Mouse (Mus musculus) heart, embryonic 16.5 days (tissue): Measurements from ENCODE around the gene 1700022I11Rik. TPM values are rescaled to one million over a fixed set of nuclear protein-coding genes. Genes with fewer than 3 reads are reported as not detected.

ENCODE experiments used
- ATAC-seq: fragments of 200-750 bp; cut with Nextera tagmentation; replicated peaks from 2 replicates; pipeline ENCODE4 v1.8.0; 2017; ENCODE audit warnings: moderate number of reproducible peaks; ENCODE audit not compliant: insufficient read depth, low FRiP score; ENCODE audit errors: extremely low read depth
- H3K27ac ChIP-seq: fragments of 300-500 bp; sonication (generic); 2 replicates; pipeline ENCODE4 v1.5.1; 2014; ENCODE audit warnings: mild to moderate bottlenecking, low read length, control low read depth, moderate library complexity
- H3K27me3 ChIP-seq: fragments of 300-500 bp; sonication (generic); 2 replicates; pipeline ENCODE4 v1.6.1; 2014; ENCODE audit warnings: low read length, mixed read lengths; ENCODE audit not compliant: control insufficient read depth, insufficient read depth
- H3K36me3 ChIP-seq: fragments of 300-500 bp; sonication (generic); 2 replicates; pipeline ENCODE4 v1.6.1; 2014; ENCODE audit not compliant: control insufficient read depth, insufficient read depth
- H3K4me1 ChIP-seq: fragments of 300-500 bp; sonication (generic); 2 replicates; pipeline ENCODE4 v1.6.1; 2014; ENCODE audit warnings: low read length, mixed read lengths; ENCODE audit not compliant: control insufficient read depth, insufficient read depth
- H3K4me2 ChIP-seq: fragments of 300-500 bp; sonication (generic); 2 replicates; pipeline ENCODE4 v1.6.1; 2014; ENCODE audit warnings: low read depth, mild to moderate bottlenecking, control low read depth, low read length
- H3K4me3 ChIP-seq: fragments of 300-500 bp; sonication (generic); 2 replicates; pipeline ENCODE4 v1.5.1; 2014; ENCODE audit warnings: mild to moderate bottlenecking, control low read depth, low read length
- H3K9ac ChIP-seq: fragments of 300-500 bp; sonication (generic); 2 replicates; pipeline ENCODE4 v1.6.1; 2014; ENCODE audit warnings: low read length, control low read depth
- H3K9me3 ChIP-seq: fragments of 300-500 bp; sonication (generic); replicated peaks from 2 replicates; pipeline ENCODE4 v1.6.1; 2016; ENCODE audit warnings: low read length; ENCODE audit not compliant: control insufficient read depth
- WGBS: fragments of 180-500 bp; shearing (Covaris S2); extraction: QIAGEN DNeasy Blood & Tissue Kit; methylation state at CpG from one replicate; pipeline ENCODE4 v1.1.7; 2014; 5-methylcytosine and 5-hydroxymethylcytosine counted together
- polyA plus RNA-seq: library from polyadenylated mRNA; unstranded; fragments of >200 nt; fragmentation: Nextera tagmentation; extraction: Ambion mirVana; gene quantifications from 2 replicates; pipeline ENCODE4 v1.2.1, GENCODE M21; 2015

The 1700022I11Rik gene
- polyA plus RNA-seq, 1 experiment from 2014 or later: 1.4 TPM

GRCm38 (mm10) chr4:43020876-43021275 lies 51.5 kb downstream of the 1700022I11Rik start:
- Histone ChIP-seq H3K9me3 (no peaks in the 10 kb centered on the region), H3K36me3 (peaks cover 38% of the 10 kb centered on the region), H3K4me3 (no peak overlapping the region), H3K27me3 (no peaks in the 10 kb centered on the region), H3K4me2 (no peak overlapping the region), H3K9ac (no peak overlapping the region), H3K4me1 (peaks cover 9% of the 10 kb centered on the region), H3K27ac (no peak overlapping the region)
- WGBS: 89% methylated on average over 16 of the region's 16 CpGs
- ATAC-seq: no peak

- no peak overlapping the region for H3K27ac ChIP-seq
- H3K9ac ChIP-seq: no peak overlapping the region
- no peak overlapping the region for H3K4me3 ChIP-seq
- no peak for ATAC-seq
- H3K36me3 ChIP-seq: peaks cover 38% of the 10 kb centered on the region
- WGBS: 80% methylated on average over 17 of the region's 17 CpGs
- H3K9me3 ChIP-seq: no peaks in the 10 kb centered on the region
- peaks cover 9% of the 10 kb centered on the region for H3K4me1 ChIP-seq
- no peak overlapping the region for H3K4me2 ChIP-seq
- no peaks in the 10 kb centered on the region for H3K27me3 ChIP-seq
These were observed 51.9 kb downstream of the 1700022I11Rik start for GRCm38 (mm10) chr4:43021341-43021740.

GRCm38 (mm10) chr4:43024673-43025072 lies 55.3 kb downstream of the 1700022I11Rik start:
- H3K4me3 ChIP-seq: peak overlapping the region; percentile 81
- peaks cover 10% of the 10 kb centered on the region for H3K4me1 ChIP-seq
- peak overlapping the region; percentile 80 for H3K9ac ChIP-seq
- H3K27me3 ChIP-seq: no peaks in the 10 kb centered on the region
- no peak overlapping the region for H3K27ac ChIP-seq
- WGBS: 73% methylated on average over 14 of the region's 14 CpGs
- H3K9me3 ChIP-seq: no peaks in the 10 kb centered on the region
- ATAC-seq: no peak
- peaks cover 42% of the 10 kb centered on the region for H3K36me3 ChIP-seq
- peak overlapping the region; percentile 95 for H3K4me2 ChIP-seq

- H3K36me3 ChIP-seq: peaks cover 42% of the 10 kb centered on the region
- H3K4me3 ChIP-seq: peak within 1 kb of the TSS; percentile 81
- peak within 1 kb of the TSS; percentile 80 for H3K9ac ChIP-seq
- peak within 1 kb of the TSS; percentile 93 for H3K27ac ChIP-seq
- peak within 1 kb of the TSS; percentile 95 for H3K4me2 ChIP-seq
- no peaks in the 10 kb centered on the region for H3K9me3 ChIP-seq
- peak; percentile 87 for ATAC-seq
- no peaks in the 10 kb centered on the region for H3K27me3 ChIP-seq
- WGBS: 6% methylated on average over 42 of the region's 42 CpGs
- peaks cover 14% of the 10 kb centered on the region for H3K4me1 ChIP-seq
These were observed 55.9 kb downstream of the 1700022I11Rik start, which contains the start of gene Pigo for GRCm38 (mm10) chr4:43025084-43025960. Pigo (minus strand) TSS chr4:43025819.

- WGBS: 95% methylated on average over 7 of the region's 7 CpGs
- Histone ChIP-seq H3K36me3 (peaks cover 32% of the 10 kb centered on the region), H3K9me3 (no peaks in the 10 kb centered on the region), H3K4me1 (peaks cover 21% of the 10 kb centered on the region), H3K27ac (no peak overlapping the region), H3K27me3 (no peaks in the 10 kb centered on the region), H3K4me2 (no peak overlapping the region), H3K4me3 (no peak overlapping the region), H3K9ac (no peak overlapping the region)
- no peak for ATAC-seq
These were observed 59.7 kb downstream of the 1700022I11Rik start for GRCm38 (mm10) chr4:43029121-43029520.

GRCm38 (mm10) chr4:43029749-43030148 lies 60.3 kb downstream of the 1700022I11Rik start:
- H3K9ac ChIP-seq: no peak overlapping the region
- no peak overlapping the region for H3K4me3 ChIP-seq
- no peak for ATAC-seq
- H3K27ac ChIP-seq: no peak overlapping the region
- no peaks in the 10 kb centered on the region for H3K9me3 ChIP-seq
- peaks cover 35% of the 10 kb centered on the region for H3K36me3 ChIP-seq
- peaks cover 16% of the 10 kb centered on the region for H3K4me1 ChIP-seq
- no peak overlapping the region for H3K4me2 ChIP-seq
- 95% methylated on average over 9 of the region's 9 CpGs for WGBS
- no peaks in the 10 kb centered on the region for H3K27me3 ChIP-seq

GRCm38 (mm10) chr4:43030352-43030751 lies 60.9 kb downstream of the 1700022I11Rik start:
- peak overlapping the region; percentile 97 for H3K9ac ChIP-seq
- H3K36me3 ChIP-seq: peaks cover 35% of the 10 kb centered on the region
- WGBS: 68% methylated on average over 9 of the region's 9 CpGs

GRCm38 (mm10) chr4:43030780-43031230 lies 61.4 kb downstream of the 1700022I11Rik start:
- peak overlapping the region; percentile 89 for H3K27ac ChIP-seq
- WGBS: under 1% methylated on average over 28 of the region's 28 CpGs
- H3K27me3 ChIP-seq: no peaks in the 10 kb centered on the region
- peaks cover 12% of the 10 kb centered on the region for H3K4me1 ChIP-seq
- H3K9me3 ChIP-seq: no peaks in the 10 kb centered on the region
- peak overlapping the region; percentile 95 for H3K4me2 ChIP-seq
- peaks cover 38% of the 10 kb centered on the region for H3K36me3 ChIP-seq
- H3K9ac ChIP-seq: peak overlapping the region; percentile 97
- ATAC-seq: peak; percentile 26
- H3K4me3 ChIP-seq: peak overlapping the region; percentile 90

More at GRCm38 (mm10) chr4:43030352-43030751, 60.9 kb downstream of the 1700022I11Rik start:
- Histone ChIP-seq H3K27ac (peak overlapping the region; percentile 89), H3K4me1 (peaks cover 12% of the 10 kb centered on the region), H3K27me3 (no peaks in the 10 kb centered on the region), H3K9me3 (no peaks in the 10 kb centered on the region), H3K4me3 (peak overlapping the region; percentile 90), H3K4me2 (peak overlapping the region; percentile 95)
- ATAC-seq: no peak
